Mouse (Mus musculus) ovary, adult 18-20 months (tissue): ENCODE measurements around the gene Bag6.

Source experiments
- DNase-seq: peaks from one replicate; pipeline ENCODE4 v3.0.0; 2022; ENCODE audit warnings: low spot score, mixed read lengths

The Bag6 gene

DNA sequence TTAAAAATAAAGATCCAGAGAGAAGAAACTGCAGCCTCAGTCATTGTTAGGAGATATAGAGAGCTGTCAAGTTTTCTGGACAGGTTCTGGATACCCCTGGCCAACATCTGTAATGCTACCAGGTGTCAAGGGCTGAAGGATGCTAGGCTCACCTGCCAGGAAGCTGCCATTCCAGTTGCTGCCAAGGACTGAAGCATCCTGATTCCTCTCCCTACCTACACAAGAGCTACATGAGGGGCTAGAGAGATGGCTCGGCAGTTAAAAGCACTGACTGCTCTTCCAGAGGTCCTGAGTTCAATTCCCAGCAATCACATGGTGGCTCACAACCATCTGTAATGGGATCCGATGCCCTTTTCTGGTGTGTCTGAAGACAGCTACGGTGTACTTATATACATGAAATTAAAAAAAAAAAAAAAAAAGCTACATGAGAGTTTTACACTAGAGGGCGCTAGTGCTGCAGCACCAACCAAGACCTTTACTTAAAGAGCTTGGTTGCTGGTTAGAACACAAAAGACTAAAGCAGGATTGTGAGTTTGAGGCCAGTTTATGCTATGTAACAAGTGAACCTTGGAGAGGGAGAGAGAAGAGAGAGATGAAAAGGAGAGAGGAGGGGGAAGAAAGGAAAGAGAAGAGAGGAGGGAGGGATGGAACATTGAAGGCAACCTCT, 33.7 kb downstream of the Bag6 start:
- DNase-seq, result no peak

DNA sequence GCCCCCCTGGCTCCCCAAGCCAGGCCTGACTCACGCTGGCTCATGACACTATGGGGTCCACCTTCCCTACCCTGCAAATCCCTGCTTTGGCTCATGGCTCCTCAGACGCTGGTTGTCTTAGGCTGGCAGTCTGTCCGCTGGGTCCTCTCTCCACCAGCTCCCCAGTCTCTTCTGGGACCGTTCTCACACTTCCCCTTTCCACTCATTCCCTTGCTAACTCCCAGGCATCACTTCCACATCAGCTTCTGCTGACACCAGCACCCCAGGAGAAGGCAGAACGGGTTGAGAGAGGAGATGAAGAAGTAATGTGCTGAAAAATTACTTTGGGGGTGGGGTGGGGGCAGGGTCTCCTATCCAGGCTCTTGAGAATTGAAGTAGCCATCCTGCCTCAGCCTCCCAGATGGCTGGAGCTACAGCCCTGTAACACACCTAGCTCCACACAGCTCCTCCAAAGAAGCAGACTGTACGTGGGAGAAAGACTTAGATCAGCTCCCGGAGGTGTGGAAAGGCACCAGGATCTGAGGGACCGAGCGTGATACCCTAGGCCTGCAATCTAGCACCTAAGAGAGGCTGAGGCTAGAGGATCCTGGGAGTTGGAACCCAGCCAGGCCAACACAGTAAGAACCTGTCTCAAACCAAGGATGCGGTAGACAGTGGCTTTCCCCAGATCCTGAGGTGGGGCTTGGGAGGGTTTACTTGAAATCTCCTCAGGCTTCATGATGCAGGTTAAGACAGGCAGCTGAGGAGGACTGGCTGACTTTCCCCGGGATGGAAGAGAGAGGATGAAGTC, 37.7 kb downstream of the Bag6 start:
- DNase-seq, result no peak

DNA sequence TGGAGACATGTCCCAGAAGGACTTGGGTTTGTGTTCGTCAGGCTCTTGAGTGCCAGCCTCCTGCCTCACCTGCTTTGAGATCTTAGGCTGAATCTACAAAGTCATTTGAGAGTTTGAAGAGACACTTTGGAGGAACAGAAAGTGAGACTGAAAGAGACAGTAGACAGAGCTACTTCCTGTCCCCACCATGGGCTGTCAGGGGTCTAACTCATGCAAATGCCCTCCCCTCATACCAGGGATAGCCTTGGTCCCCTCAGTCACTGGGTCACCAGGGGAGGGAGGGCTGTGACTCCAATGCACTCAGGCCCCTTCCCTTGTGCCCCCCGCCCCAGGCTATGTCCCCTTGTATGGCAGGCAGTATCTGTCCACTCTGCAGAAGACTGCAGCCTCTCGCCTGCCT, 38.4 kb downstream of the Bag6 start:
- DNase-seq, result no peak

DNA sequence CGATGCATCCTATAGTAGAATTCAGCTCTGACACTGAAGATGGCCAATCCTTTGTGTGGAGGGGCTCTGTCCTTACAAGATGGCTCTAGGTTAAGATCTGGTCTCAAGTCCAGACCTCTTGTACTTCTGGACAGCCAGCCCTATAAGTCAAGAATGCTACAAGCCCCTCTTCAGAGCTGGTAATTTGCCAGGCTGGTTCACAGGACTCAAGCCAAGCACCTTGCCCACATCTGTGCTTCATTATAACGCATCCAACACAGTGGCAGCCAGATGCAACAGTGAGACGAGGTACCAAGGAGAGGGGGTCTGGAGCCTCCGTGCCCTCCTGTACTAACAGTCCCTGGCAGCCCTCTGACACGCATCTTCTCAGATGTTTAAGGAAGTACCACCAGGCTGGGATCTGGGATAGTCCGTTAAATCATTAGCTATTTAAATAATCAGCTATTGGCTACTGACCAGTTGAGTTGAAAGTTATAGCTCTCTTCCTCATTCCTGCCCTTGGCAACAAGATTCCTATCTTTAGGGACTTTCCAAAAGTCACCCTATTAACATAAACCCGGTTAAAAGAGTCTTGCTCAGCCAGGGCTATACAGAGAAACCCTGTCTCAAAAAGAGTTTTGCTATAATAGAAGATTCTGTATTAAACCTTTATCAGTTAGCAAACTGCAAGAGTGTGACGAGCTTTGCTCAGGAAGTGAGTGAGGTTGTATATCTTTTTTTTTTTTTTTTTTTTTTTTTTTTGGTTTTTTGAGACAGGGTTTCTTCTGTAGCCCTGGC, 39.4 kb downstream of the Bag6 start:
- no peak for DNase-seq

DNA sequence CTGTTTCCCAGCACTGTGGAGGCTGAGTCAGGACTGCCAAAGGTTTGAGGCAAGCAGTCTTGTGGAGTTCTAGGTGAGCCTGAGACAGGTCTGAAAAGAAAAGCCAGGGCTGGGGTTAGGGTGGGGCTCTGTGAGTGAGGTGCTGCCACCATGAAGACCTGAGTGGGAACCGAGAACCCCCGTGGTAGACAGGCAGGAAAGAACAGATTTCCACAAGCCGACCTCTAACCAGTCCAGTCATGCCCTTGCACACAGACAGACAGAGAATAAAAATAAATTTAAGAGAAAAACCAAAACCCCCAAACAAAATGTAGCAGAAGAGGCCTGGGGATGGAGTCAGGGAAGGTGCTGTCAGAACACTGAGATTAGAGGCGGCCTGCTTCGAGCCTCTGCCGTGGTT, 40.4 kb downstream of the Bag6 start:
- no peak for DNase-seq

DNA sequence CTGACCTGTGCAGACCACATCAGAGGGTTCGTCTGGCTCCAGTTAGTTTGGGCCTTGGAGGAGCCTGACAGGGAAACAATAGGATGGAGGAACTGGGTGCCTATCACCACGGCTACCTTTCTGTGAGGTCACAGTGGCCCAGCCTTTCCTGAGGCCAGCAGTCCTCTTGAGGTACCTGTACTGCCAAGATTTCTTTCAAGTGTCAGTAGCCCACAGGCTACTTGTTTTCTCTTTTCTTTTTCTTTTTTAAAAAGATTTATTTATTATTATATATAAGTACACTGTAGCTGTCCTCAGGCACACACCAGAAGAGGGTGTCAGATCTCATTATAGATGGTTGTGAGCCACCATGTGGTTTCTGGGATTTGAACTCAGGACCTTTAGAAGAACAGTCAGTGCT, 41.0 kb downstream of the Bag6 start, which contains the start of gene Aif1:
Gene Aif1, minus strand, starts transcription at position 101 of the 400 bp plus-strand sequence.
- DNase-seq, result no peak

DNA sequence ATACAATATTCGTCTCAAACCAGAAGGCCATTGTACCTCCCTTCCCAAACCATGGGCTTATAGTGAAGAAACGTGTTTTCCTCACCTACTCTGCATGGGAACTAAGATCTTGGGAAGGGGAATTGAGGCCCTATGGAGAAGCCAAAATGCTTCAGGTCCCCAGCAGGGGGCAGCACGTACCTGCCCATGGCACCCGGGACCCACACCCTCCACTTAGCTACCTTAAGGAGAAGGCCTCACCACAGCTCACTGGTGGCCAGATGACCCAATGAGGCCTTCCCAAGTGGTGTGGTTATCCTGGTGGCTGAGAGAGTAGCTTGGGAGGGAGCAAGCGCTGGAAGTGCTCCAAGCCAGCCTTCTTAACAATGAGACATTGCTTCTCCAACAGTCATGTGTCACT, 43.5 kb downstream of the Bag6 start:
- DNase-seq, result no peak

DNA sequence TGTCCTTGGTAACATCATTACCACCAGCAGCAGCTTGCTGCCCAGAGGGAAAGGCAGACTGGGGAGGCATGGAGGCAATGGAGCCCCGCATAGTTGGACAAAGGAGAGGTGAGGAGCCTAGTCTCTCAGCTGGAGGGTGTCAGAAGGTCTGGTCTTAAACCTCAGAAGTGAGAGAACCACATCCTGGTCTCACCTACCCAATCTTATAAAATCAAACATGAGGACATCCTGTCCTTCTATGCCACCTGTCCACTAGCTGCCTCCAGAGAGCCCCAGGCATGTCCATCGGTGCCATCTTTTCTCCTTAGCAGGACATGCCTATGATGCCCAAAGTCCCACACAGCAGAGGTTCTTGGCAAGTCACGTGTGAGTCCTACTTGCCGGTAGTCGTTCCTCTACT, 45.1 kb downstream of the Bag6 start:
- no peak for DNase-seq

DNA sequence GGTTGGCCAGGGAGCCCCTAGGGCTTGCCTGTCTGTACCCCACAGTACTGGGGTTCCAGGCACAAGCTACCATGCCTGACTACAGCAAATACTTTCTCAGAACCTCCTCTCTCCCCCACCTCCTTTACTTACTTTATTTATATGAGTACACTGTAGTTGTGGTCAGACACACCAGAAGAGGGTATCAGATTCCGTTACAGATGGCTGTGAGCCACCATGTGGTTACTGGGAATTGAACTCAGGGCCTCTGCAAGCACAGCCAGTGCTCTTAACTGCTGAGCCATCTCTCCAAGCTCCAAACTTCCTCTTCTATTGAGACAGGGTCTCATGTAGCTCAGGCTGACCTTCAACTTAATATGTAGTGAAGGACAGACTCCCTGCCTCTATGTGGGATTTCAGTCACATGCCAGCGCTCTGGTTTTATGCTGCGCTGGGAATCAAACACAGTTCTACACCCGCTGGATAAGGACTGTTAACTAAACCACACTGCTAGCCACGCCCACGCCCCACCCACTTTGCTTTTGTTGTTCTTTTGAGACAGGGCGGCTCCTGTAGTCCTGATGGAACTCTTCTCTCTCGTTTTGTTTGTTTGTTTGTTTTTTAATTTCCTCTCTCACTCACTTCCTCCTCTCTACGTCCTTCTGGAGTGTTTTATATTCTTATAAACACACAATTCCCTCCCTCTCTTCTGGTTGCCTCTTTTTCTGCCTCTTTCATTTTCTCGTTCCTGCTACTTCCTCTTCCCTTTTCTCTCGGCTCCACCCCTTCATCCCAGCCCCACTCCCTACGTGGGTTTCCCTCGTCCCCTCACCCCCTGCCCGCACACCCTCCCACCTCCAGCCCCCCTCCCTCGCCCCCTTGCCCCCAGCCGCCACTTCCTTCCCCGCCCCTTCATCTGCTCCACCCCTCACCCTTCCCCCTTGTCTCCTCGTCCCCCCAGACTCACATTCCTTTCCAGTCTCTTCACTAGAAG, 50.9 kb downstream of the Bag6 start:
- DNase-seq, result no peak

DNA sequence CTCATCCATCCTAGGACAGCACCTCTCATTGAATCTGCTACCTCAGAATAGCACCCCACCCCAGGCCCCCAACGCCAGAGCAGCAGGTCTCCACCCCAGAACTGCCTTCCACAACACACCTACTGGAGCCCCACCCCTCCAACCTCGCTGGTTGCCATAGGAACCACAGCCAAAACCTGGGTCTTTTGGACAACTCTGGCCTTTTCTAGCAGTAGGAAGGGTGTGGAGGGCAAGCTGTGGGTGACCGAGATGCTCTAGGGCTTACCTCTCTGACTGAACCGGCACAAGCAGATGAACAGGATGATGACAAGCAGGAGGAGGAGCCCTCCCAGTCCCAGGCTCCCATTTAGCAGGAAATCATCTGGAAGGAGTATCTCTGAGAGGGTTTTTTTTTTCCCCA, 51.7 kb downstream of the Bag6 start:
- no peak for DNase-seq

DNA sequence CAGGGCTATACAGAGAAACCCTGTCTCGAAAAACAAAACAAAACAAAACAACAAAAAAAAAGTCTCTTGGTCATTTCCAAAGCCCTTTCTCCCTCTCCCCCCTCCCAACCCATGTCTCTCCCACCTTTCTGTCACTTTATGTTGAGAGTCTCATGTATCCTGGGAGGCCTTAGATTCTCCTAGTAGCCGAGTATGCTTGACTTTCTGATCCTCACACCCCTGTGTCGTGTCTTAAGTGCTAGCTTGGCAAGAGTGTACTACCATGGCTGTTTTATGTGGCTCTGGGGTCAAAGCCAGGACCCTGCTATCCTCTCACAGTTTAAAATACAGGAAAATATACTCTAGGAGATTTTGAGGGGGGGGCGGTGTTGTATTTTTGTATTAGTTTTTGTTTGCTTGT, 52.4 kb downstream of the Bag6 start:
- no peak for DNase-seq

DNA sequence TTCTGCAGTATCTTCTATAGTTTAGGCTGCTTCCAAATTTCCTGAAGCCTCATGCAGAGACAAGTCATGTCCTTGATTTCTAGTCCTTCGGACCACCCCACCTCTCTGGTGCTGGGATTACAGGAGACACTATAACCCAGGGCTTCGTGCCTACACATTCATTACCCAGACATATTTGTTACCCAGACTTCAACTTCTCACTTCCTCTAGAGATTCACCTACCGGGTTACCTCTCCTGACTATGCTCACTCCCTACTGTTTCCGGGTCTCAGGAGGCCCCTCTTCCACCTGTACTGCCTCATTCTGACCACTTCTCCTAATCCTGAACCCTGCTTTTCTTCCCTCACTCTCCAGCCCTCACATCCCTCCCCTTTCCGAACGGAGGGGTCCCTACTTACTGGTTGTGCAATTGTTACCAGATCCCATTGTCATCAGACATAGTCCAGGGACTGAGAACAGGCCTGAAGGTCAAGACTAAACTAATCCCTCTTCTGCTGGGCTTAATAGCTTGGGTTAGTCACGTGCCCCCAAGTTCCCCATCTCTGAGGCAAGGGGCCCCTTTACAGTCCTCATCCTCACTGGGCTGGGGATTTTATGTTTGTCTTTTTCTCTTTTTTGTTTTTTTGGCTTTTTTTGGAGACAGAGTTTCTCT, 53.1 kb downstream of the Bag6 start, which contains the start of gene Lst1:
Gene Lst1, minus strand, starts transcription at position 481 of the 652 bp plus-strand sequence.
- no peak for DNase-seq

DNA sequence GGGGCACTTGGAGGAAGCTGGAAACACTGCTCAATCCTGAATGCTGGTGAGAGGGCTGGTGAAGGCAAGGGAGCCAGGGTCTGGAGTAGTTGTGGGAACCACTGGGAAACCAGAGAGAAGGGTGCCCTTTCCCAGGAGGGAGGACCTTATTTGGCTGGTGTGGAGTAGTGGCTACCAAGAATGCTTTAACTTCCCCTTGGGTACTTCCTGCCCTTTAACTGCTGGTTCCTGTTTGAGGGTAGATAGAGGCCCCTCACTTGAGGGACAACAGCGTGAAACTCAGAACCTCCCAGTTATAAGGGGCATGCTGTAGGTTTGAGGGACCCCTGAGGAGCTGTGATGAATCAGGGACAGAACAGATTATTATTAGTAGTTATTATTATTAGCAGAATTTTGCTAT, 54.2 kb downstream of the Bag6 start:
- no peak for DNase-seq

DNA sequence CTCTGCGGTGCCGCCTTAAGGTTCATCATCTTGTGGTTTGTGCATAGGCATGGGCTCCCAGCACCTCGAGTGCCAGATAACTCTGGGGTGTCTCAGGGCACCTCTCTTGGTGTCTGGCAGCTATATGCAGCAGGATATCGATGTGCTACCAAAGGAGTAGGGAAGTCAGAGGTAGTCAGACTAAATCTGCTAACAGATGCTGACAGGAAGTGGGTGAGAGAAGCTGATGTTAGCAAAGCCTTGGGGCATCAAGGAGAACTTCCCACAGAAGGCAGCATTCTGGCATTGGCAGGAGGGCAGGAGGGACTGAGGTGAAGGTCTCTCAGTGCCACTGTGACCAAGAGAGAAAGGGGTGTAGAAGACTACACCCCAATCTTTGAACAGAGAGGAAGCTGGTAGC, 55.1 kb downstream of the Bag6 start:
- no peak for DNase-seq

DNA sequence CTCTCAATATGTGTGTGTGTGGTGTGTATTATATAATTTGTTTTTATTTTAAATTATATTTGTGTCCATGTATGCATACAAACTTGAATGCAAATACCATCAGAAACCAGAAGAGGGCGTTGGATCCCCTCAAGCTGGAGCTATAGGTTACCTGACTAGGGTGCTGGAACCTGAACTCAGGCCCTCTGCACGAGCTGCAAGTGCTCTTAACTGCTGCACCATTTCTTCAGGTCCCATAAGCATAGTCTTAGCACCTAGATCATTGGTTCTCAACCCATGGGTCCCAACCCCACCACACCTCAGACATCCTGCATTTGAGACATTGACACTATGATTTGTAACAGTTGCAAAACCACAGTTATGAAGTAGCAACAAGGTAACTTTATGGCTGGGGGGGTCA, 56.7 kb downstream of the Bag6 start:
- DNase-seq, result no peak

DNA sequence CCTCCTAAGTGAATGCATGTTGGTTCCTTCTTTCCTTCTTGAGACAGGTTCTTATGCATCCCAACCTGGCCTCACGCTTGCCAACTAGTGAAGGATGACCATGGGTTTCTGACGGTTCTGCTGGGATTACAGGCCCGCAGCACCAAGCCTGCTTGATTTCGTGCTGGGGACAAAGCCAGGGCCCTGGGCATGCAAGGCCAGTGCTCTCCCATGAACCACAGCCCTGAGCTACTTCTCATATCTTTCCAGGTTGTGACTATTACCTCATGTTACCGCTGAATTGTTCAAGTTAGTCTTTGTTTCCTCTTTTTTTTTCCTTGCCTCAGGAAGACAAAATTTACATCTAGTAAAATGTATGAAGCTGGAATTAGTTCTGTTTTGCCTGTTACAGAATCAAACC, 57.9 kb downstream of the Bag6 start:
- DNase-seq, result no peak

DNA sequence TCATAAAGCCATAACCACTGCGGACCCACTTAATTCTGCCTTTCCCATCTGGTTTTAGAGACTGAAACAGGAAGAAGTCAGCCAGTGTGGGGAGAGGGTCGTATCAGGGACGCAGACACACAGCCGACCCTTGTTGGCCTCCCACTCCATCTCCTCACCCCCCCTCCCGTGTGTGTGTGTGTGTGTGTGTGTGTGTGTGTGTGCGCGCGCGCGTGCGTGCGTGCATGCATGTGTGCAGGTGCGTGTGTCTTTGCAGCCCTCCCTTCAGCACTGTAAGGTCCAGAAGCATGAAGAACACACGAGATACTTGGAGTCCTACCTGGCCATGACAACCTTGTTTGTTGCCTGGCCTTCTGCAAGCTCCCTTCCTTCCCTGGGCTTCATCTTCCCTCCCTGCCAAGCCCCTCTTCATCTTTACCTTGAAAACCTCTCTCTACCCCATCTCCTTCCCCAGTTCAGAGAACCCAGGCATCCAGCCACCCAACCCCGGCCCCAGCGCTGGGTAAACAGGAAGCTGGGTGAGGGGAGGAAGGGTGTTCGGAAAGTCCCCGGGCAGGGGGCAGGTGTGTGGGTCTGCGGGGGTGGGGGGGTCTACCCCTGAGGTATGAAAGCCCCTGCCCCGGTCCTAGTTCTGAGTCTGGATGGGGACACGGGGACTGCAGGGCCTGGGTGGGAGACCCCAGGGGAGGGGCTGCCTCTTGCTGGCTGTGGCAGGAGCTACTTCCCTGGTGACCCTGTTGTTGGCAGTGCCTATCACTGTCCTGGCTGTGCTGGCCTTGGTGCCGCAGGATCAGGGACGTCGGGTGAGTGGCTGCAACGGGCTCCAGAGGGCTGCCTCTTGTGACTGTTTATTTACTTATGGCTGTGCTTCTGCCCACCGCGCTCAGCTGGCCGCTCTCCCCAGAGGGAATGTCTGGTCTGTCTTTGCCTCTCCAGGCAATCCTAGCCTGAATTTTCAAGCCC, 59.2 kb downstream of the Bag6 start, which contains the start of gene Ltb:
Gene Ltb, plus strand, starts transcription at position 559 of the 963 bp plus-strand sequence.
- no peak for DNase-seq

DNA sequence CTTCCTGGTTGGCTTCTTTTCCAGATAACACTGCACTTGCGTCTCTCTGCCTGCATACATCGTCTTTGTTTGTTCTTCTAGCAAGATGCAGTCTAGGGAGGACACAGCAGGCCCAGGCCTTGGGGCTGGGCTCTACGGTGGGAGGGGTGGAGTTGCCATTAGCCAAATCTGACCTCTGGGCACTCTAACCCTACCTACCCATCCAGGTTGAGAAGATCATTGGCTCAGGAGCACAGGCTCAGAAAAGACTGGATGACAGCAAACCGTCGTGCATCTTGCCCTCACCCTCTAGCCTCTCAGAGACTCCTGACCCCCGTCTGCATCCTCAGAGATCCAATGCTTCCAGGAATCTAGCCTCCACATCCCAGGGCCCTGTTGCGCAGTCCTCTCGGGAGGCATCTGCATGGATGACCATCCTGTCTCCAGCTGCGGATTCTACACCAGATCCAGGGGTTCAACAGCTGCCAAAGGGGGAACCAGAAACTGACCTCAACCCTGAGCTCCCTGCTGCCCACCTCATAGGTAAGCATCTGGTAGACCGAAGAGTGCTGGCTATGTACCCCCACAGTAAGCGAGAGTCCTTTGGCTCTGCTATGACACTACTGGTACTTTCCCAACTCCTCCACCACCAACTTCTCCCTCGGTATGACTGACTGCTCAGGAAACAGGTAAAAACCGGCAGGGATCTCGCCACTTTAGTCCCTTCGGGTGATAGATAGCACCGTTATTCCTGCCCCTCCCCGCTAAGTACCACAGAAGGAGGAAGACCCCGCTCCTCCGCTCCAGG, 60.1 kb downstream of the Bag6 start:
- DNase-seq, result no peak
